Mouse (Mus musculus) brain, adult 2 months (tissue): ENCODE results near the gene Gm3099.
"Not testable (repeated sequence)": the region's sequence is repeated elsewhere in the genome, so short reads cannot be mapped to it uniquely, and the experiment has no call there.

ENCODE experiments used
- DNase-seq: peaks from one replicate; pipeline ENCODE4 v3.0.0; 2011; ENCODE audit warnings: low read depth, low spot score

Gm3099 gene

DNA sequence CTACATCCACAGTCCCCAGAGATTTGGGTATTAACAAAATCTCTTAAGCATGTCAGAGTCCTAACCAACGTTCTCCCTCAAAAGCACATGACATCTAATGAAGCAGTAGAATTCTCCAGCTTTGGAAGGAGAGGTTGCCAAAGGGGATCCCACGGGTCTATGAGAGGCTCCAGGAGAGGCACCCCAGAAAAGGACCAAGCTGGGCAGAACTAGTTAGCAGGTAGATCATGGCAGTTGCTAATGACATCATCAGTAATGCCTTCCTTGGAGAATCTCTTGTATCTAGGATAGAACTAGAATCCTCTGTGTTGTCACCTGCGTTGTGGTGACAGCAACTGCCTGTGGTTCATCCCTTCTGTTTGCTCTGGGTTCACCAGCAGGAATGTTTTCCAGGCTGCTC lies at the start of gene Gm3099:
Gene Gm3099, plus strand, starts transcription at position 301 of the 400 bp plus-strand sequence.
- not testable (repeated sequence) for DNase-seq

DNA sequence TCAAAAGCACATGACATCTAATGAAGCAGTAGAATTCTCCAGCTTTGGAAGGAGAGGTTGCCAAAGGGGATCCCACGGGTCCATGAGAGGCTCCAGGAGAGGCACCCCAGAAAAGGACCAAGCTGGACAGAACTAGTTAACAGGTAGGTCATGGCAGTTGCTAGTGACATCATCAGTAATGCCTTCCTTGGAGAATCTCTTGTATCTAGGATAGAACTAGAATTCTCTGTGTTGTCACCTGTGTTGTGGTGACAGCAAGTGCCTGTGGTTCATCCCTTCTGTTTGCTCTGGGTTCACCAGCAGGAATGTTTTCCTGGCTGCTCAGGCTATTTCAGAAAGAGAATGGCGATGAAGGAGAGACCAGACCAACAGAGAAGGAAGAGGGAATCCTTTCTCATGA lies 34.9 kb upstream of the Gm3099 start, which contains the start of gene Gm3095:
Gene Gm3095, plus strand, starts transcription at position 301 of the 400 bp plus-strand sequence.
- not testable (repeated sequence) for DNase-seq

DNA sequence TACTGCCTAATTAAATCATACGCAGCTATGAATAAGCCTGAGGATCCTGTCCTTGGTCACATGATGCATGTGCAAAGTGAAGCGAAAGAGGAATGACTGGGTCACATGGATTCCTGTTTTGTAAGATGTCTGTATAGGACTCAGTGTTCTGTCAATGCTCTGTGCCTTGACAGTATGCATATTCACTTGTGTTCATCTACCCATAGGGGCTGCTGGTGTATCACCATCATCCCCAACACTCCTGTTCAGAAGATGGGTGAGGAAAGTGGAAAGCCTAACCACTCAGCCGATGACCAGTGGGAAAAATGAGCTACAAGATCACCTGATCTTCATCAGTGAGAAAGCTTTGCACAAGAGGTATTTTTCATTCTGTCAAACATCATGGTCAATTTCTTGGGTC lies 25.4 kb downstream of the Gm3099 start, which contains the start of gene Gm5796:
Gene Gm5796, plus strand, starts transcription at position 301 of the 400 bp plus-strand sequence.
- DNase-seq = not testable (repeated sequence)
